Mouse (Mus musculus): ENCODE data around the gene Fam129b.

- TF ChIP-seq POLR2A (IDR thresholded peaks at IDR 0.05; ENCODE audit: low read depth, low read length) (no peak), CTCF (IDR thresholded peaks at IDR 0.05; ENCODE audit: extremely low read depth, insufficient read length, insufficient replicate concordance, low read depth, low read length) (no peak)
Measured at GRCm38 (mm10) chr2:32855790-32856465, 20.0 kb upstream of the Fam129b start.
